Mouse (Mus musculus) midbrain, embryonic 10.5 days (tissue): ENCODE results near the gene Lpcat4. TPM values are rescaled to one million over a fixed set of nuclear protein-coding genes. Genes with fewer than 3 reads are reported as not detected.
A peak's percentile ranks its signal among the peaks of the same experiment; 100 is the strongest.

ENCODE experiments used
- DNase-seq: peaks from one replicate; pipeline ENCODE4 v3.0.0-alpha.2; 2017; ENCODE audit warnings: low spot score
- H3K27ac ChIP-seq: fragments of 300-500 bp; sonication (generic); replicated peaks from 2 replicates; pipeline ENCODE4 v1.5.1; 2016; ENCODE audit warnings: mild to moderate bottlenecking
- H3K27me3 ChIP-seq: fragments of 300-500 bp; sonication (generic); 2 replicates; pipeline ENCODE4 v1.6.1; 2016; ENCODE audit warnings: low read depth, mild to moderate bottlenecking; ENCODE audit not compliant: poor library complexity, severe bottlenecking
- H3K36me3 ChIP-seq: fragments of 300-500 bp; sonication (generic); 2 replicates; pipeline ENCODE4 v1.6.1; 2016; ENCODE audit warnings: mild to moderate bottlenecking, moderate library complexity
- H3K4me1 ChIP-seq: fragments of 300-500 bp; sonication (generic); 2 replicates; pipeline ENCODE4 v1.6.1; 2016
- H3K4me3 ChIP-seq: fragments of 300-500 bp; sonication (generic); 2 replicates; pipeline ENCODE4 v1.5.1; 2016; ENCODE audit warnings: mild to moderate bottlenecking, moderate library complexity
- H3K9me3 ChIP-seq: fragments of 300-500 bp; sonication (generic); replicated peaks from 2 replicates; pipeline ENCODE4 v1.6.1; 2016; ENCODE audit warnings: mild to moderate bottlenecking
- WGBS: fragments of 180-500 bp; shearing (Covaris S2); methylation state at CpG from one replicate; pipeline ENCODE4 v1.1.7; 2016; 5-methylcytosine and 5-hydroxymethylcytosine counted together
- polyA plus RNA-seq: library from polyadenylated mRNA; unstranded; fragments of >200 nt; fragmentation: Nextera tagmentation; extraction: Ambion mirVana; gene quantifications from 2 replicates; pipeline ENCODE4 v1.2.1, GENCODE M21; 2016

Gene Lpcat4
- polyA plus RNA-seq, 1 experiment from 2014 or later, result 11.4 TPM

- Histone ChIP-seq H3K4me3 (peak overlapping the region; percentile 83), H3K27ac (peak overlapping the region; percentile 97), H3K27me3 (peaks cover 17% of the 10 kb centered on the region), H3K4me1 (peaks cover 24% of the 10 kb centered on the region), H3K36me3 (peaks cover 13% of the 10 kb centered on the region), H3K9me3 (no peaks in the 10 kb centered on the region)
- WGBS, result under 1% methylated on average over 28 of the region's 28 CpGs
- DNase-seq, result no peak
These were observed 860 bp downstream of the Lpcat4 start for GRCm38 (mm10) chr2:112239935-112240721.

GRCm38 (mm10) chr2:112241787-112242186, 2.5 kb downstream of the Lpcat4 start:
- Histone ChIP-seq H3K9me3 (no peaks in the 10 kb centered on the region), H3K4me3 (no peak overlapping the region), H3K27me3 (peaks cover 17% of the 10 kb centered on the region), H3K4me1 (peaks cover 24% of the 10 kb centered on the region), H3K36me3 (peaks cover 25% of the 10 kb centered on the region), H3K27ac (no peak overlapping the region)
- 88% methylated on average over 14 of the region's 14 CpGs for WGBS
- DNase-seq, result no peak

GRCm38 (mm10) chr2:112245307-112245706, 6.0 kb downstream of the Lpcat4 start:
- H3K4me1 ChIP-seq, result peaks cover 10% of the 10 kb centered on the region
- no peak overlapping the region for H3K4me3 ChIP-seq
- no peak for DNase-seq
- peaks cover 5% of the 10 kb centered on the region for H3K27me3 ChIP-seq
- H3K9me3 ChIP-seq, result no peaks in the 10 kb centered on the region
- no peak overlapping the region for H3K27ac ChIP-seq
- peaks cover 27% of the 10 kb centered on the region for H3K36me3 ChIP-seq
- WGBS, result 89% methylated on average over 5 of the region's 5 CpGs

- DNase-seq, result no peak
- Histone ChIP-seq H3K4me3 (no peak overlapping the region), H3K9me3 (no peaks in the 10 kb centered on the region), H3K27me3 (peaks cover 2% of the 10 kb centered on the region), H3K4me1 (peaks cover 1% of the 10 kb centered on the region), H3K27ac (no peak overlapping the region), H3K36me3 (peaks cover 27% of the 10 kb centered on the region)
- 92% methylated on average over 6 of the region's 6 CpGs for WGBS
These were observed 6.9 kb downstream of the Lpcat4 start for GRCm38 (mm10) chr2:112246193-112246592.

GRCm38 (mm10) chr2:112247323-112247722, 8.1 kb downstream of the Lpcat4 start:
- Histone ChIP-seq H3K27me3 (no peaks in the 10 kb centered on the region), H3K27ac (no peak overlapping the region), H3K9me3 (no peaks in the 10 kb centered on the region), H3K4me3 (no peak overlapping the region), H3K4me1 (no peaks in the 10 kb centered on the region), H3K36me3 (peaks cover 27% of the 10 kb centered on the region)
- 86% methylated on average over 10 of the region's 10 CpGs for WGBS
- no peak for DNase-seq

- no peaks in the 10 kb centered on the region for H3K4me1 ChIP-seq
- WGBS, result 92% methylated on average over 10 of the region's 10 CpGs
- no peak overlapping the region for H3K27ac ChIP-seq
- no peaks in the 10 kb centered on the region for H3K9me3 ChIP-seq
- H3K27me3 ChIP-seq, result no peaks in the 10 kb centered on the region
- H3K36me3 ChIP-seq, result peaks cover 14% of the 10 kb centered on the region
- no peak overlapping the region for H3K4me3 ChIP-seq
- no peak for DNase-seq
These were observed 10.6 kb downstream of the Lpcat4 start for GRCm38 (mm10) chr2:112249780-112250453.

GRCm38 (mm10) chr2:112254675-112255515, 15.6 kb downstream of the Lpcat4 start:
- Histone ChIP-seq H3K4me3 (no peak overlapping the region), H3K36me3 (no peaks in the 10 kb centered on the region), H3K4me1 (no peaks in the 10 kb centered on the region), H3K9me3 (no peaks in the 10 kb centered on the region), H3K27ac (no peak overlapping the region), H3K27me3 (no peaks in the 10 kb centered on the region)
- 75% methylated on average over 7 of the region's 7 CpGs for WGBS
- DNase-seq, result no peak

- DNase-seq, result no peak
- WGBS, result 75% methylated on average over 10 of the region's 10 CpGs
- Histone ChIP-seq H3K4me3 (no peak within 1 kb of the TSS), H3K27me3 (no peaks in the 10 kb centered on the region), H3K9me3 (no peaks in the 10 kb centered on the region), H3K36me3 (no peaks in the 10 kb centered on the region), H3K4me1 (peaks cover 14% of the 10 kb centered on the region), H3K27ac (no peak within 1 kb of the TSS)
These were observed 20.1 kb downstream of the Lpcat4 start, which contains the start of gene Nutm1 for GRCm38 (mm10) chr2:112259241-112259962. Gene Nutm1, minus strand, starts transcription at chr2:112259291.

- H3K36me3 ChIP-seq, result no peaks in the 10 kb centered on the region
- no peaks in the 10 kb centered on the region for H3K9me3 ChIP-seq
- under 1% methylated on average over 36 of the region's 36 CpGs for WGBS
- H3K27me3 ChIP-seq, result no peaks in the 10 kb centered on the region
- peak within 1 kb of the TSS; percentile 68 for H3K4me3 ChIP-seq
- peak; percentile 84 for DNase-seq
- peak within 1 kb of the TSS; percentile 83 for H3K27ac ChIP-seq
- peaks cover 33% of the 10 kb centered on the region for H3K4me1 ChIP-seq
These were observed 22.7 kb downstream of the Lpcat4 start, which contains the start of gene Nop10 for GRCm38 (mm10) chr2:112261748-112262653. Gene Nop10, plus strand, starts transcription at chr2:112261926.

GRCm38 (mm10) chr2:112262779-112263295, 23.6 kb downstream of the Lpcat4 start:
- Histone ChIP-seq H3K27ac (peak overlapping the region; percentile 83), H3K36me3 (no peaks in the 10 kb centered on the region), H3K9me3 (no peaks in the 10 kb centered on the region), H3K4me3 (peak overlapping the region; percentile 68), H3K4me1 (peaks cover 41% of the 10 kb centered on the region), H3K27me3 (no peaks in the 10 kb centered on the region)
- 41% methylated on average over 4 of the region's 4 CpGs for WGBS
- DNase-seq, result no peak

GRCm38 (mm10) chr2:112264364-112264763, 25.1 kb downstream of the Lpcat4 start:
- no peaks in the 10 kb centered on the region for H3K36me3 ChIP-seq
- 80% methylated on average over 4 of the region's 4 CpGs for WGBS

More at GRCm38 (mm10) chr2:112264364-112264763, 25.1 kb downstream of the Lpcat4 start:
- Histone ChIP-seq H3K4me3 (no peak overlapping the region), H3K4me1 (peaks cover 43% of the 10 kb centered on the region), H3K9me3 (no peaks in the 10 kb centered on the region), H3K27ac (no peak overlapping the region), H3K27me3 (no peaks in the 10 kb centered on the region)
- DNase-seq, result no peak
